9 mouse cellular contexts compared by ENCODE assay signal in genomic region chr3:28165598-28165997, GRCm38 (mm10).
DNase-seq lines count a peak whose midpoint lies in the region; ATAC-seq and TF ChIP-seq lines count a peak whose summit lies in the region.
"Had no signal": no experiment of that assay in that cellular context is flagged by ENCODE, and none has a peak within 500 bp of the region (broad histone marks: within the 10 kb centered on the region; RNA-seq: fewer than 3 reads in every experiment).

No protein-coding gene starts in this region.

- peak; percentile 76 for TF ChIP-seq CTCF in heart, adult 2 months (IDR thresholded peaks at IDR 0.05)

- no peaks in the 10 kb centered on the region for H3K36me3 ChIP-seq in heart, adult 2 months (ENCODE audit: control insufficient read depth, insufficient read depth, low read length)
- no peaks in the 10 kb centered on the region for H3K36me3 ChIP-seq in embryonic facial prominence, embryonic 11.5 days (replicated peaks; ENCODE audit: control insufficient read depth, insufficient read depth, low read depth, low read length)
- no peaks in the 10 kb centered on the region for H3K36me3 ChIP-seq in hindbrain, embryonic 11.5 days (ENCODE audit: control insufficient read depth, insufficient read depth, low read length)
- H3K36me3 ChIP-seq: limb, embryonic 13.5 days had no signal

- no peak overlapping the region for H3K4me2 ChIP-seq in embryonic facial prominence, embryonic 11.5 days (ENCODE audit: low read depth, low read length)
- no peak overlapping the region for H3K4me2 ChIP-seq in hindbrain, embryonic 11.5 days (replicated peaks; ENCODE audit: low read depth, low read length)
- H3K4me2 ChIP-seq: limb, embryonic 13.5 days had no signal

- H3K9me3 ChIP-seq in embryonic facial prominence, embryonic 11.5 days (replicated peaks; ENCODE audit: control insufficient read depth, low read length) = no peaks in the 10 kb centered on the region
- H3K9me3 ChIP-seq in hindbrain, embryonic 11.5 days (ENCODE audit: control insufficient read depth, low read length) = no peaks in the 10 kb centered on the region
- H3K9me3 ChIP-seq: limb, embryonic 13.5 days had no signal

- no peaks in the 10 kb centered on the region; the same call in 1 of the 2 replicates for H3K4me1 ChIP-seq in heart, adult 2 months (ENCODE audit: control insufficient read depth, insufficient read depth, low read length)
- no peaks in the 10 kb centered on the region for H3K4me1 ChIP-seq in embryonic facial prominence, embryonic 11.5 days (ENCODE audit: control insufficient read depth, insufficient read depth, low read length)
- no peaks in the 10 kb centered on the region for H3K4me1 ChIP-seq in hindbrain, embryonic 11.5 days (replicated peaks; ENCODE audit: control insufficient read depth, insufficient read depth, low read length)

- no peak for TF ChIP-seq POLR2A in heart, adult 2 months (IDR thresholded peaks at IDR 0.05; ENCODE audit: insufficient read depth, low read depth, low read length)

- no peaks in the 10 kb centered on the region for H3K27me3 ChIP-seq in heart, adult 2 months (ENCODE audit: control insufficient read depth, insufficient read depth, low read length)
- H3K27me3 ChIP-seq in embryonic facial prominence, embryonic 11.5 days (ENCODE audit: control insufficient read depth, insufficient read depth, low read length) = no peaks in the 10 kb centered on the region
- no peaks in the 10 kb centered on the region for H3K27me3 ChIP-seq in hindbrain, embryonic 11.5 days (ENCODE audit: control insufficient read depth, insufficient read depth, low read length)

- 3% methylated on average over 1 of the region's 1 CpGs for WGBS in heart, adult 2 months
- 0% methylated on average over 1 of the region's 1 CpGs for WGBS in embryonic facial prominence, embryonic 11.5 days
- WGBS in hindbrain, embryonic 11.5 days = 0% methylated on average over 1 of the region's 1 CpGs

- no peak overlapping the region for H3K9ac ChIP-seq in heart, adult 2 months (ENCODE audit: low read depth, low read length)
- H3K9ac ChIP-seq in embryonic facial prominence, embryonic 11.5 days (replicated peaks; ENCODE audit: low read length) = no peak overlapping the region
- H3K9ac ChIP-seq in hindbrain, embryonic 11.5 days (ENCODE audit: low read depth, low read length) = no peak overlapping the region
- H3K9ac ChIP-seq: limb, embryonic 13.5 days had no signal

- intact Hi-C loops in heart, adult 2 months (cut with DNase I) = loop anchor here (1.0 to 5.0 kb wide), 3 partner anchors 102 to 581 kb away; no protein-coding TSS in a partner anchor
- intact Hi-C loops in heart, postnatal 25 days (cut with DNase I) = loop anchor here (5.0 to 10.0 kb wide), 3 partner anchors 92 to 397 kb away; no protein-coding TSS in a partner anchor

- ATAC-seq in embryonic facial prominence, embryonic 11.5 days (replicated peaks; ENCODE audit: insufficient number of reproducible peaks, low FRiP score, low TSS enrichment, low read depth) = no peak
- no peak; the same call in 1 of the 2 replicates for ATAC-seq in hindbrain, embryonic 11.5 days (ENCODE audit: low FRiP score)

- peak; percentile 32 to 43 for DNase-seq in heart, adult 2 months
- DNase-seq in heart, postnatal 25 days (ENCODE audit: low spot score) = no peak
- DNase-seq in adrenal gland, postnatal 36 days = peak; percentile 49 to 58
- peak; percentile 87 for DNase-seq in embryonic facial prominence, embryonic 11.5 days (ENCODE audit: low spot score)
- DNase-seq in hindbrain, embryonic 11.5 days (ENCODE audit: low spot score) = peak; percentile 85
- DNase-seq in layer of hippocampus, adult 8-10 months (ENCODE audit: low spot score in 2 of 2) = peak; percentile 45 to 77
- peak; percentile 72 for DNase-seq in lung, postnatal 25 days (ENCODE audit: low spot score)
- peak; percentile 83 to 85 for DNase-seq in right cerebral cortex, postnatal 10 days (ENCODE audit: low spot score in 2 of 2)

- H3K79me2 ChIP-seq in heart, adult 2 months (replicated peaks; ENCODE audit: control insufficient read depth, insufficient read depth, low read length) = no peaks in the 10 kb centered on the region

- TF ChIP-seq EP300 in heart, adult 2 months (IDR thresholded peaks at IDR 0.05; ENCODE audit: insufficient read depth, low read depth, low read length) = no peak

- no peak overlapping the region for H3K27ac ChIP-seq in heart, adult 2 months
- H3K27ac ChIP-seq in embryonic facial prominence, embryonic 11.5 days (replicated peaks; ENCODE audit: low read depth, low read length) = no peak overlapping the region
- no peak overlapping the region for H3K27ac ChIP-seq in hindbrain, embryonic 11.5 days (ENCODE audit: low read depth, low read length)
- H3K27ac ChIP-seq: limb, embryonic 13.5 days had no signal

- no peak overlapping the region for H3K4me3 ChIP-seq in heart, adult 2 months
- H3K4me3 ChIP-seq in embryonic facial prominence, embryonic 11.5 days (ENCODE audit: low read depth, low read length) = no peak overlapping the region
- H3K4me3 ChIP-seq in hindbrain, embryonic 11.5 days (ENCODE audit: low read depth, low read length) = no peak overlapping the region
- H3K4me3 ChIP-seq: limb, embryonic 13.5 days had no signal
